Mouse (Mus musculus) lung, adult 2 months (tissue): ENCODE measurements around the gene Trip4. TPM values are rescaled to one million over a fixed set of nuclear protein-coding genes. Genes with fewer than 3 reads are reported as not detected.

Source experiments
- DNase-seq: peaks from one replicate; pipeline ENCODE4 v3.0.0; 2022
- H3K4me1 ChIP-seq: fragments of 200-500 bp; 2 replicates; pipeline ENCODE4 v1.6.1; 2011; ENCODE audit warnings: low read length; ENCODE audit not compliant: control insufficient read depth, insufficient read depth
- H3K4me3 ChIP-seq: fragments of 200-500 bp; replicated peaks from 2 replicates; pipeline ENCODE3; 2011; ENCODE audit warnings: low read depth, mild to moderate bottlenecking, control low read depth, low read length; ENCODE audit errors: extremely low read depth
- CTCF ChIP-seq: fragments of 200-500 bp; IDR thresholded peaks from 2 replicates; pipeline ENCODE4 v1.5.1; 2011; ENCODE audit warnings: mild to moderate bottlenecking, low read length, control low read depth; ENCODE audit not compliant: insufficient read depth
- POLR2A ChIP-seq: fragments of 200-500 bp; IDR thresholded peaks from 2 replicates; pipeline ENCODE4 v1.6.1; 2011; ENCODE audit warnings: low read depth, mild to moderate bottlenecking, control low read depth, low read length, borderline replicate concordance; ENCODE audit errors: extremely low read depth
- WGBS: fragments of 180-500 bp; shearing (Covaris S2); methylation state at CpG from one replicate; pipeline ENCODE4 v1.1.7; 2018; 5-methylcytosine and 5-hydroxymethylcytosine counted together
- polyA plus RNA-seq: library from polyadenylated mRNA; depleted of rRNA; stranded (reverse); fragments of >200 nt; gene quantifications from 2 replicates; pipeline ENCODE4 v1.2.3, GENCODE M21; 2012

The Trip4 gene
- polyA plus RNA-seq, 1 experiment, result 8.4 TPM

DNA sequence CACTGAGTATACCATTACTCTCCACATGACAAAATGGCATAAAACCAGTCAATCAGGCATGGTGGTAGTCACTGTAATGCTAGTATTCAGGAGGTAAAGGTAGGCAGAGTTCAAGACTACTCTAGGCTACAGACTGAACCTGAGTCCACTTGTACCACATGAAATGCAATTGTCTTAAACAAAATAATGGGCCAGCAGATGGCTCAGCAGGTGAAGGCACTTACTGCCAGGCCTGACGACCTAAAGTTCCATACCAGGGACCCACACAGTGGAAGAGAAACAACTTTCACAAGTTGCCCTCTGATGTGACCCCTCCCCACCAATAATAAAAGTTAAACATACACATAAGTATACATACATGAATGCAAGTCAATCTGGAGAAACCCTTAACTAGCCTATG lies 100.8 kb downstream of the Trip4 start:
- Histone ChIP-seq H3K4me3 (no peak overlapping the region), H3K4me1 (peaks cover 7% of the 10 kb centered on the region)
- 83% methylated on average over 1 of the region's 1 CpGs for WGBS
- DNase-seq, result no peak
- TF ChIP-seq CTCF (no peak), POLR2A (no peak)

DNA sequence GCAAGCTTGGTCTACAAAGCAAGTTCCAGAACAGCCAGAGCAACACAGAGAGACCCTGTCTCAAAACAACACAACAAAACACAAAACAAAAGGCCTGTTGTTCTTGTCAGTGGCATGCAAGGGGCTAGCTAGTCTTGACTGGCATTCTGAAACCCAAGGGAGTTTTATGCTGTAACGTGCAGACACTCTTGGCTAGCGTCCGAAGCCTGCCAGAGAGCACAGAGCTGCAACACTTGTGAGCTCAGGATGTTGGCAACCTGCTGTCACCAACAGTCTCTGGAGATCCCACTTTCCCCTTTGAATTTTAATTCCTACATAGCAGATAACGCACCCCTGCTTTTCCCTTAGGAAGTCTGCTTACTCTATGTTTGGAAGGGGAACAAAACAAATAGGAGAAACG lies 101.3 kb downstream of the Trip4 start:
- TF ChIP-seq CTCF (no peak), POLR2A (no peak)
- Histone ChIP-seq H3K4me3 (no peak overlapping the region), H3K4me1 (peaks cover 5% of the 10 kb centered on the region)
- 37% methylated on average over 5 of the region's 5 CpGs for WGBS
- no peak for DNase-seq

- no peak for DNase-seq
- H3K4me3 ChIP-seq, result no peak overlapping the region
- 66% methylated on average over 4 of the region's 4 CpGs for WGBS
- no peak for TF ChIP-seq POLR2A
- peaks cover 3% of the 10 kb centered on the region for H3K4me1 ChIP-seq
Measured at GRCm38 (mm10) chr9:65799770-65800169, 108.8 kb downstream of the Trip4 start.

DNA sequence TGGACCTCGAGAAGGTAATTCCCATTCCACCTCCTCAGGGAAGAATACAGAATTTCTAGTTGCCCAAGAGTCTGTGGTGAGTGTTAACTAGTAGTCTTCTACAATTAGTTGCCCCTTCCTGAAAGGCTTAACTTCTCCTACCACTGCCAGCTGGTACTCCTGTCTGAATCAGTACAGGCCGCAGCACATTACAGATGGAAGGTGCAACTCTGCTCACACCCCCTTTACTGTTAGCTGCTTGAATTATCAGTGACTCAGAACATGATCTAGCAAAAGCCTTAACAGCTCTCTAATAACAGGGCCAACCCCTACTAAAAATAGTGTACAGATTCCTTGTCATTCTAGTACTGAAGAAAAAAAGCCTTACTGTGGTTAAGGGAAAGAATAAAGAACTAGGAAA lies 112.9 kb downstream of the Trip4 start:
- WGBS, result 87% methylated on average over 2 of the region's 2 CpGs
- no peak for DNase-seq
- TF ChIP-seq CTCF, result no peak
- H3K4me1 ChIP-seq, result peaks cover 16% of the 10 kb centered on the region
- no peak overlapping the region for H3K4me3 ChIP-seq

GRCm38 (mm10) chr9:65794313-65794712 lies 114.3 kb downstream of the Trip4 start:
- H3K4me1 ChIP-seq, result peaks cover 20% of the 10 kb centered on the region
- WGBS, result 92% methylated on average over 7 of the region's 7 CpGs
- no peak overlapping the region for H3K4me3 ChIP-seq
- DNase-seq, result no peak
- TF ChIP-seq POLR2A (no peak), CTCF (no peak)

DNA sequence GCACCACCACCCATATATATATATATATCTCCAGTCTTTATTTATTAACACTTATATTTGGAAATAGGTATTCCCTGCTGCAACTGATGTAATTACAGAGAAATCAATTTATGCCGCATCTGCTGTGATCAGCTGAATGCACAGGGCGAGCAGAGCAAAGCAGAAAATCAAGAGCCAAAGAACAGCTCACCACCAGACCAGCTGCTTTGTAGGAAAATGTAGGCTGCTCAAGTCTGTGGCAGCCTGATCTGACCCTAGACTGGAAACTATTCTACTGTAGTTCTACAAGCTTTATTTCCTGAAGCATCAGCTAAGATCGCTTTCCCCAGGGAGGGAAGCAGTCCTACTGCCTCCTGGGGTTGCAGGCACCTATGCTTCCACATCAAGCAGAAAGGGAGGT lies 115.1 kb downstream of the Trip4 start:
- H3K4me3 ChIP-seq, result no peak overlapping the region
- 75% methylated on average over 3 of the region's 3 CpGs for WGBS
- no peak for DNase-seq
- H3K4me1 ChIP-seq, result peaks cover 20% of the 10 kb centered on the region
- TF ChIP-seq POLR2A, result no peak
- TF ChIP-seq CTCF, result no peak

DNA sequence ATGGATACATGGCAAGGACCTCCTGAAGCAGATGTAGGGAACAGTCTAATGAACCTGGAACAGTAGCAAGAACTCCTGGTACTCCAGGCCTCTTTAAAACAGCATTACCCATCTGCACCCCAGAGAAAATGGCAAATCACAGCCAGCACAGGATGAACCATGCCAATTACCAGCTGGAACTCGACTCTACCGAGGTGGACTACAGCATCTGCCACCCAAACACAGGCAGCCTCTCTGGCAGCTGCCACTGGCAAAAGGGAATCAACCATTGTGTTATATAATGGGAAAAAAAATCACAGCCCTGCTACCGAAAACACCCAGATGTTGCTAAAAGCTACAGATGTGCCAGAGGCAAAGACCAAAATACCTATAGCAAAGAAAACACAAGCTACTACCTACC lies 115.5 kb downstream of the Trip4 start:
- H3K4me3 ChIP-seq, result no peak overlapping the region
- 56% methylated on average over 3 of the region's 3 CpGs for WGBS
- no peak for DNase-seq
- peaks cover 18% of the 10 kb centered on the region for H3K4me1 ChIP-seq
- no peak for TF ChIP-seq CTCF
- TF ChIP-seq POLR2A, result no peak

GRCm38 (mm10) chr9:65791846-65792245 lies 116.7 kb downstream of the Trip4 start:
- DNase-seq, result no peak
- Histone ChIP-seq H3K4me3 (no peak overlapping the region), H3K4me1 (peaks cover 21% of the 10 kb centered on the region)
- TF ChIP-seq POLR2A, result no peak
- TF ChIP-seq CTCF, result no peak

- H3K4me3 ChIP-seq, result no peak overlapping the region
- peaks cover 21% of the 10 kb centered on the region for H3K4me1 ChIP-seq
- TF ChIP-seq POLR2A, result no peak
- TF ChIP-seq CTCF, result no peak
- 54% methylated on average over 4 of the region's 4 CpGs for whole genome bisulfite sequencing
- DNase-seq, result no peak
Measured at GRCm38 (mm10) chr9:65791106-65791505, 117.5 kb downstream of the Trip4 start.

DNA sequence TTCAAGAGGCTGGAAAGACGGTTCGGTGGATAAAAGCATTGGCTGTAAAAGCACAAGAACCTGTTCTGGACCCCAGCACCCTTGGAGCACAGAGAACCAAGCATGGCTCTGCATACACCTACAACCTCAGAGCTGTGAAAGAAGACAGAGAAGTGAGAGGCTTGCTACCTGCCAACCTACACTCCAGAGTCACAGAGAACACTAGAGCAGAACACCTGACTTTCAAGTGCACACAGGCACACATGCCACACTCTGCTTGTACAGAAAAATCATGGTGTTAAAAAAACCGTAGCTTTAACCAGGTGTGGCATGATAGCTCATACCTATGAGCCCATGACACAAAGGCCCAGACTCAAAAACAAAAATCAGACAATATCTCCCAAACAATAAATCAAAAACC lies 118.8 kb downstream of the Trip4 start:
- Histone ChIP-seq H3K4me1 (peaks cover 21% of the 10 kb centered on the region), H3K4me3 (no peak overlapping the region)
- WGBS, result 72% methylated on average over 3 of the region's 3 CpGs
- TF ChIP-seq CTCF (no peak), POLR2A (no peak)
- DNase-seq, result no peak

GRCm38 (mm10) chr9:65788556-65788955 lies 120.0 kb downstream of the Trip4 start:
- Histone ChIP-seq H3K4me1 (peaks cover 21% of the 10 kb centered on the region), H3K4me3 (no peak overlapping the region)
- no peak for DNase-seq
- whole genome bisulfite sequencing, result 48% methylated on average over 4 of the region's 4 CpGs
- no peak for TF ChIP-seq POLR2A
- no peak for TF ChIP-seq CTCF
